Mouse (Mus musculus): ENCODE results near the gene Fam229b.

The Fam229b gene

DNA sequence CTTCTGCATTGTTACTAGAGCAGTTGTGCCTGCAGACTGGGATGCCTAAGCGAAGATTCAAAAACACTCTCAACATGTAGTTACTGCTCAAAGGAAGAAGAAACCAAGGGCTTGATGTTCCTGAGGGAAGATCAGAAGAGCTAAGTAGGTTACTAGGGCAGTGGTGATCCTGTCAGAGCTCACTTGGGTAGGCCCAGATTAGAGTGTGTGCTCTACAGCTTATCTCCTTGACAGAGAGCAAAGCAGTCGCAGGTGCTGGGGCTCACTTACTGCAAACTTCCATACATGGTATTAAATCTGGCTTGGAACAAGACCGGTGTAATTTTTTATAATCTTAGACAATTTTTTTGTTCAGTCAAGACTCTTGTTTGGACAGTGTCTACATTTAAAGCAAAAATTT is 4.1 kb upstream of the Fam229b start:
- no peak for DNase-seq (ENCODE audit: low read depth, low spot score)

DNA sequence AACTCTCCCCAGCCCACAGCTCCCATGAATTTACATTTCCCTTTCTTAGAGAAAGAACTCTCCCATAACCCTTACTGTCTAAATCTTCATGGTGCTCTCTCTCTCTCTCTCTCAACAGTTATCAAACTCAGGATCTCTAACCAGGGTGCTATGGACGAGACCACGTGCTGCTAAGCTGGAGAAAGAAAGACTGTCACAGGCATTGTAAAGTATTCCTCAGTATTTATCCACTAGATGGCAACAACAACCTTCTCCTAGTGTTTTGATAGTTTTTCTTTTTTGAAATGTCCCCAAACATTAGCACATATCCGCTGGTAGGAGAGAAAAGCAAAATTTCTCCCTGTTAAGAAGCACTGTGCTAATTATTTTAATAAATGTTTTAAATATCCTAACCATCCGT is 12.3 kb downstream of the Fam229b start:
- DNase-seq (ENCODE audit: low read depth, low spot score): no peak

DNA sequence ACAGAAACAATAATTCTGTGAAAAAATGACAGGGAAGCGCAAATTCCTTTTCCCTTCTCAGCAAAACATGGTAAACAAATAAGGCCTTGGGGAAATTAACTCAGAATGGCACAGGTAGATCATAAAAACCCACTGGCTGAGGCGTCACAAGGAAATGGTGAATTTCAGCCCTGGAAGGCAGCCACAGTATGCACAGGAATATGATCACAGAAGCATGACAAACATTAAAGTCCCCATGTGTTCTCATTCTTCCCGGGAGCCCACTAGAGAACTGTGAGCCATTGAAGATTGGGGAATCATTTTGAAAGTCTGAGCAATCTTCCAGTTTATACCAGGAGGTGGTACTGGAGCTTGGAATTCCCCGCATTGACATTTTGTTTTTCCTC is 24.2 kb downstream of the Fam229b start:
- DNase-seq (ENCODE audit: low read depth, low spot score): no peak

DNA sequence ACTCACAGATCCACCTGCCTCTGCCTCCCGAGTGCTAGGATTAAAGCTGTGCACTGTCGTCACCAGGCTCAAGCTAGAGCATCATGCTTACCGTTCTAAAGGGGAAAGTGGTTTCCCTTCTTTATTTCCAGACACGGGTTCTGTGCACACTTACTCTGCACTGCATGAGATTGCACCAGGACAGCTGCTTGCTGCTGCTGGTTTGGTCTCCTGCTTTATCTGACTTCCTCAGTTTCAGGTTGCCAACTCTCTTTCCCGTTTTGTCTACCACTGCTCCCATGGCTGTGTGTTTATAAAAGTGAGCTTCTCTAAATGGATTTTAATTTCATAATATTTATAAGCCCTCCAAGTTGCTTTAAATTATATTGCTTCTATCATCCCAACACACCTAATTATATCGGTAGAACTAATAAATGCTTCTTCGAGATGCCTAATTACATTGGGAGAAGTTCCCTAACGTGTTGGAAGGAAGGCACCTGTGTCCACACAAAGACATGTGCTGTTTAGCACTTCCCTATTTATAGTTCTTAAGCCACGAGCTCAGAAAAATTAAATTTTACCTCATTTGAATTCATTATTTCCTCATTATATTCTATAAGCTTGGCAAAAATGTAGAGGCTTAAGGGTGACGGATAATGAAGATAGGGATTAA is 24.8 kb downstream of the Fam229b start:
- DNase-seq (ENCODE audit: low read depth, low spot score): peak; percentile 22

DNA sequence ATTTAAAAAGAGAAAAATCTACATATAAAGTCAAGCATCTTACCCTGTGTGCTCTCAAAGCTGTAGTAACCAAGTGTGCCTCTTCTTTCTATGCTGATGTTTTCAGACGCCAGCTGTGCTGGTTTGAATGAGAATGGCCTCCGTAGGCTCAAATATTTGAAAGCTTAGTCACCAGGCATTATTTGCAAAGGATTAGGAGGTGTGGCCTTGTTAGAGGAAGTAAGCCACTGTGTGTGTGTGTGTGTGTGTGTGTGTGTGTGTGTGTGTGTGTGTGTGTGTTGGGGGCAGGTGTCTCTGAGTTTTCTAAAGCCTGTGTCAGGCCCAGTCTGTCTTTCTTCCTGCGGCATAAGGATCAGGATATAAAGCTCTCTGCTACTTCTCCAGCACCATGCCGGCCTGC is 26.8 kb downstream of the Fam229b start:
- DNase-seq (ENCODE audit: low read depth, low spot score): no peak

DNA sequence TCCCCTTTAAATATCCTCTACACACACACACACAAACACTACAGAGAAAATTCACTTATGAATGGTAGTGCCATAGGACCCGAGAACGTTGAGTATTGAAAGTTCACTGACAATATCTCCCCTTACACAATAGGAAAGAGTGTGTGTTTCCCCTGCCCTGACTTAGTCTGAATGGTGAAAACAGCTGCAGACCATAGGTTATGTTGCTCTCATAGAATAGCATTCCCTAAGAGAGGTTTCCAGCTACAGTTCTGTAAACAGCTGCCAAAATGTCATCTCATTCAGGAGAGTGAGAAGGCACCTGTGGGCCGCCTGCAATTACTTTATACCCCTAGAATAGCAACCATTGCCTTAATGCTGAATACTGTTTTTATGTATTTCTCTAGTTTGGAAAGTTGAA is 27.3 kb downstream of the Fam229b start:
- DNase-seq (ENCODE audit: low read depth, low spot score): no peak

DNA sequence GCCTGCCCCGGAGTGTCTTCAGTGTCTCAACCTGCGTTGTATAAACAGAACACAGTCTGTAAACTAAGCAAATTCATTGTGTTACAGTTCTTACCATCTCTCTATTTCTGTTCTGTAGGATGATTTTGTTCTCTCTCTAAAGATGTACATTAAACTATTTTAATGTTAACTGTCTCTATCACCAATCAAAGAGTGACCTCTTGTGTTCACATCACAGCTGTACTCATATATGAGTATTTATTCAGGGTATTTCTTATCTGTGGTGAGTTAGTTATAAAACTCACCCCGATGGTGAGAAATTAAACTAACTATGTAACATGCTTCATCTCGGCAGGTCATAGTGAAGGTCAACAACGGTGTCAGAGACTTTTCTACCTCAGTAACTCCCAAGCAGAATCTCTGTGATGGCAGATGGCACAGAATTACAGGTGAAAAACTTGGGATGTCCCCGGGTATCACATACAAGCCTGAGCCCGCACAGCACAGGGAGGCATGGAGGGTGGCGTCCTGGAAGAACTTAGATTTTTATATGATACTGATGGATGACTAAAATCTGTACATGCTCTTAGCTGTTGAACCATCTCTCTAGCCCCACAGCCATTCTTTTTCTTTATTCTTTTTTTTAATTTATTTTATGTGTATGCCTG is 28.8 kb downstream of the Fam229b start:
- DNase-seq (ENCODE audit: low read depth, low spot score): no peak

DNA sequence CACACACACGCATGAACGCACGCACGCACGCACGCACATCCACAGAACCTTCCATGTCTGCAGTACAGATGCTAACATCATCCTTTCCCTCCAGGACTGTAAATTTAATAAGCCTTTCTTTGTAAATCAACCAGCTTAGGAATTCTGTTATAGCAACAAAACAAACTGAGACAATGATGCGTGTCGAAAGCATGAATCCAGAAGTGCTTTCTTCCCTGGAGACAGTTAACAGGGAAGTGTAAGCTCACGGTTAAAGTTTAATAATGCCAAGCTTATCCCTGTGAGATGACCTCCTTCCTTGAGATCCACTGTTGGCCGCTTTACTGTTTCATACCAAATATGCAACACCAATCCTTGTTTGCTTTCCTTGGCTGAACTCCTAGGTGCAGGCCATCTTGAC is 35.0 kb downstream of the Fam229b start:
- DNase-seq (ENCODE audit: low read depth, low spot score): no peak

DNA sequence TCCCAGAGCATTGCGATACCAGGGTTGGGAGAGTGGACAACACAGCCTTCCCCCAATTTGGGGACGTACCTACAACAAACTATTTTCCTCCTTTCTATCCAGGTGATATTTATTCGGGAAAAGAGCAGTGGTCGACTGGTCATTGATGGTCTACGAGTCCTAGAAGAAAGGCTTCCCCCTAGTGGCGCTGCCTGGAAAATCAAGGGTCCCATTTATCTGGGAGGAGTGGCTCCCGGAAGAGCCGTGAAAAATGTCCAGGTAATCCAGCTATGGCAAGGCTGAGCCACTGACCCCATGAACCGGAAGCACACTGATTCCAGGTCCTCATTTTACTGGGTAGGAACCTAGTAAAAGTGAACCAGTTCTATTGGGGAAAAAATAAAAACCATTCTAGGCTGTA is 36.7 kb downstream of the Fam229b start:
- peak; percentile 29 for DNase-seq (ENCODE audit: low read depth, low spot score)

DNA sequence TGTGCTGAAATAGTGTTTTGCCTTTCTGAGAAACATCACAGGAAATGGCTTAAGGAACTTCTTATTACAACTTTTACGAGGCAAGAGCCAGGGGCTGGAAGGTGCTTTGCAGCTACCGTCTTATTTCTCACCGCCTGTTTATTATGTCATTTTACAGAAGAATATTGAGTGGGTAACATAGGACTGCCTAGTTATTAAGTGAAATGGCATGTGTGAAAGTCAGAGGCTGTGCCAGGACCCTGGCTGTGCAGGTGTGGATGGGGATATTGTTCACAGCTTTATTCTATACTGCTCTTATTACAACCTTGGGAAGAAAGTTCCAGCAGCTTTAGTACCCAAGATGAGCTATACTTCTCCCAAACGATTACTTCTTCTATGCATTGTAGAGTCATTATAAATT is 61.7 kb downstream of the Fam229b start:
- no peak for DNase-seq (ENCODE audit: low read depth, low spot score)
